Mouse (Mus musculus) gastrocnemius, adult 2 months (tissue): ENCODE measurements at regions not wholly inside any gene's neighbourhood (a gene's known extent, or its start where the extent isn't known, plus 50 kb on each side); places are given as distances from the start of the nearest gene placed in this dataset.

Experiments
- DNase-seq: peaks from one replicate; pipeline ENCODE4 v3.0.0; 2022
- H3K27ac ChIP-seq: fragments of 200-600 bp; 2 replicates; pipeline ENCODE4 v1.8.1; 2022; ENCODE audit warnings: mild to moderate bottlenecking
- H3K4me3 ChIP-seq: fragments of 200-600 bp; 2 replicates; pipeline ENCODE4 v1.8.1; 2022; ENCODE audit warnings: mild to moderate bottlenecking, moderate library complexity
- CTCF ChIP-seq: fragments of 200-600 bp; IDR thresholded peaks from 2 replicates; pipeline ENCODE4 v1.8.1; 2022; ENCODE audit warnings: antibody characterized with exemption, mild to moderate bottlenecking, moderate library complexity
- intact Hi-C: fragments of 180-260 bp; cut with DNase I; formaldehyde crosslinking; loops from one replicate; pipeline ENCODE4 v1.15.1; 2025

DNA sequence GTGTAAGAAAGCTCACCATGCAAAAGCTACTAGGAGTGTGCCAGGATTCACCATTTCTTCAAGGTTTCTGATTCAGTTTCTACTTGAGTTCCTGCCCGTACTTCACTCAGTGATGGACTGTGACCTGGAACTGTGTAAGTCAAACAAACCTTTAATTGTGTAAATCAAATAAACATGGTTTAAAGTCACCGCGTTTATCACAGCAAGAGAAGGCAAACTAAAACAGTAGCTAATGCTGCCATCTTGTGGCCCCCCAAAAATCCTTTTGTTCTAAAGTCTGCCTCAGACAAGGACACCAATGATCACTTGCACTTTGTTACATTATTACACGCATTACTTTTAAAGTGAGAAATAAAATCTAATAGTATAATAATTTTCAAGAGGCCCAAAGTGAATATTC is 63.6 kb upstream of the Dcx start:
- intact Hi-C loops: loop anchor here (1.0 kb wide), 1 partner anchor 260 kb away; no protein-coding TSS in a partner anchor
- no peak overlapping the region for H3K27ac ChIP-seq
- peak overlapping the region; percentile 47 for H3K4me3 ChIP-seq
- peak; percentile 53 for TF ChIP-seq CTCF
- no peak for DNase-seq
